ENCODE assay signal across 23 mouse cellular contexts in the genomic region with DNA sequence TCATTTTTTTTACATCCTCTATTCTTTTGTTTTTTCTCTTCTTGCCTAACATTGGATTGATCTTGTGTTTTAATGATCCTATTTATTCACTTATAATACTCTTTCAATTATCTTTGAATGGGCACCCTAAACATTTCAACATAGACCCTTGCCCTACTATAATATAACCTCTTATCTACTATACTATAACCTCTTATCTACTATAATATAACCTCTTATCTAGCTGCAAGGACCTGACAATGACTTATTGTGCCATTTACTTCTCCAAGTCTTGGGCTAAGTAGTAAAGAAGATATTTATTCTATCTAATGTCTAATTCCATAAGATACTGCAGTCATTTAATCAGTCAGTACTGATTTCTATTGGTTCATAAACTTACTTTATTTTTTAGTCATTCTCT. TPM values are rescaled to one million over a fixed set of nuclear protein-coding genes. Genes with fewer than 3 reads are reported as not detected.
DNase-seq lines count a peak whose midpoint lies in the region; ATAC-seq and TF ChIP-seq lines count a peak whose summit lies in the region.
"Had no signal": no experiment of that assay in that cellular context is flagged by ENCODE, and none has a peak within 500 bp of the region (broad histone marks: within the 10 kb centered on the region; RNA-seq: fewer than 3 reads in every experiment).

No protein-coding gene starts in this region.

- ATAC-seq in intestine, embryonic 15.5 days = peak; percentile 90
- peak; percentile 91 for ATAC-seq in intestine, embryonic 16.5 days
- peak; percentile 75 for ATAC-seq in intestine, postnatal 0 days
- ATAC-seq: activated CD4-positive, CD25-positive, alpha-beta regulatory T cell, adult 4 months; CD4-positive, CD25-positive, alpha-beta regulatory T cell, adult 4 months; Patski had no signal

- no peaks in the 10 kb centered on the region for H3K27me3 ChIP-seq in intestine, embryonic 15.5 days (replicated peaks)
- no peaks in the 10 kb centered on the region for H3K27me3 ChIP-seq in intestine, embryonic 16.5 days (replicated peaks; ENCODE audit: control insufficient read depth, insufficient read depth, low read length)
- H3K27me3 ChIP-seq in intestine, postnatal 0 days (replicated peaks; ENCODE audit: control insufficient read depth, insufficient read depth, low read length) = no peaks in the 10 kb centered on the region
- H3K27me3 ChIP-seq: CH12.LX, Patski had no signal

- no peak for DNase-seq in cerebellum, postnatal 10 days
- DNase-seq in heart, adult 11 months = no peak
- no peak for DNase-seq in left cerebral cortex, adult 11 months (ENCODE audit: low spot score)
- DNase-seq: adrenal gland, adult 2 months; adrenal gland, adult 8-10 months; adrenal gland, postnatal 10 days; adrenal gland, postnatal 14 days; adrenal gland, postnatal 25 days; adrenal gland, postnatal 36 days; B cell, adult 2 months; cerebellum, adult 11 months; cerebellum, adult 11-12 months; cerebellum, adult 18-20 months had no signal

- H3K9me3 ChIP-seq in intestine, embryonic 15.5 days = no peaks in the 10 kb centered on the region
- no peaks in the 10 kb centered on the region for H3K9me3 ChIP-seq in intestine, embryonic 16.5 days (ENCODE audit: control insufficient read depth, low read length)
- H3K9me3 ChIP-seq in intestine, postnatal 0 days (ENCODE audit: control insufficient read depth) = no peaks in the 10 kb centered on the region
- H3K9me3 ChIP-seq: G1E had no signal

- TF ChIP-seq CTCF in intestine, postnatal 0 days (IDR thresholded peaks at IDR 0.05; ENCODE audit: low read depth) = no peak

- H3K27ac ChIP-seq in intestine, embryonic 15.5 days = no peak overlapping the region
- no peak overlapping the region for H3K27ac ChIP-seq in intestine, embryonic 16.5 days (ENCODE audit: low read length)
- H3K27ac ChIP-seq in intestine, postnatal 0 days (ENCODE audit: low read depth, low read length) = no peak overlapping the region

- no peaks in the 10 kb centered on the region for H3K4me1 ChIP-seq in intestine, embryonic 15.5 days (replicated peaks)
- H3K4me1 ChIP-seq in intestine, embryonic 16.5 days (ENCODE audit: control insufficient read depth, insufficient read depth, low read length) = no peaks in the 10 kb centered on the region
- H3K4me1 ChIP-seq in intestine, postnatal 0 days (replicated peaks; ENCODE audit: control insufficient read depth, insufficient read depth, low read length) = no peaks in the 10 kb centered on the region

- no peak overlapping the region for H3K4me3 ChIP-seq in intestine, embryonic 15.5 days (replicated peaks)
- no peak overlapping the region for H3K4me3 ChIP-seq in intestine, embryonic 16.5 days (ENCODE audit: low read length)
- no peak overlapping the region for H3K4me3 ChIP-seq in intestine, postnatal 0 days (ENCODE audit: low read depth, low read length)

- H3K4me2 ChIP-seq in intestine, embryonic 15.5 days (replicated peaks) = no peak overlapping the region
- H3K4me2 ChIP-seq in intestine, embryonic 16.5 days (ENCODE audit: low read depth, low read length) = no peak overlapping the region
- no peak overlapping the region for H3K4me2 ChIP-seq in intestine, postnatal 0 days (replicated peaks; ENCODE audit: low read depth)

- no peaks in the 10 kb centered on the region; the same call in 1 of the 2 replicates for H3K36me3 ChIP-seq in intestine, embryonic 15.5 days
- H3K36me3 ChIP-seq in intestine, embryonic 16.5 days (ENCODE audit: control insufficient read depth, insufficient read depth, low read length) = no peaks in the 10 kb centered on the region
- 0 out of 2 replicates have a peak, but pooled peaks cover 8% of the 10 kb centered on the region for H3K36me3 ChIP-seq in intestine, postnatal 0 days (ENCODE audit: control insufficient read depth, insufficient read depth)

- H3K9ac ChIP-seq in intestine, embryonic 15.5 days = no peak overlapping the region
- no peak overlapping the region for H3K9ac ChIP-seq in intestine, embryonic 16.5 days (ENCODE audit: low read depth, low read length)
- no peak overlapping the region for H3K9ac ChIP-seq in intestine, postnatal 0 days (ENCODE audit: low read depth, low read length)

RNA-seq across cellular contexts. Expression of gene Wdr60, which starts 24.5 kb away (rescaled TPM):
- 11.2 and 11.8 TPM in 2 replicates for polyA plus RNA-seq in intestine, embryonic 15.5 days (2015; fragmentation: Nextera tagmentation; extraction: Ambion mirVana)
- polyA plus RNA-seq in intestine, embryonic 16.5 days (2015; fragmentation: Nextera tagmentation; extraction: Ambion mirVana) = 10.7 and 11.0 TPM in 2 replicates
- 4.4 and 6.5 TPM in 2 replicates for polyA plus RNA-seq in intestine, postnatal 0 days (2015; fragmentation: Nextera tagmentation; extraction: Ambion mirVana)

RNA-seq across cellular contexts. Expression of gene Gm11027, which starts 36.8 kb away (rescaled TPM):
- not detected in 2 replicates for polyA plus RNA-seq in intestine, embryonic 15.5 days (2015; fragmentation: Nextera tagmentation; extraction: Ambion mirVana)
- not detected in 2 replicates for polyA plus RNA-seq in intestine, embryonic 16.5 days (2015; fragmentation: Nextera tagmentation; extraction: Ambion mirVana)
- polyA plus RNA-seq in intestine, postnatal 0 days (2015; fragmentation: Nextera tagmentation; extraction: Ambion mirVana) = not detected in 2 replicates
- polyA plus RNA-seq: activated CD4-positive, CD25-positive, alpha-beta regulatory T cell, adult 4 months; adrenal gland, adult 2 months; brain, embryonic 14.5 days; C2C12; CD4-positive, CD25-positive, alpha-beta regulatory T cell, adult 4 months; G1E; Patski had no signal

RNA-seq across cellular contexts. Expression of gene Esyt2, which starts 42.6 kb away (rescaled TPM):
- 22.7 and 23.6 TPM in 2 replicates for polyA plus RNA-seq in intestine, embryonic 15.5 days (2015; fragmentation: Nextera tagmentation; extraction: Ambion mirVana)
- 15.7 and 18.0 TPM in 2 replicates for polyA plus RNA-seq in intestine, embryonic 16.5 days (2015; fragmentation: Nextera tagmentation; extraction: Ambion mirVana)
- polyA plus RNA-seq in intestine, postnatal 0 days (2015; fragmentation: Nextera tagmentation; extraction: Ambion mirVana) = 14.1 and 14.9 TPM in 2 replicates
